Mouse (Mus musculus): ENCODE data around the gene Fxr1. TPM values are rescaled to one million over a fixed set of nuclear protein-coding genes. Genes with fewer than 3 reads are reported as not detected.
"Not testable (repeated sequence)": the region's sequence is repeated elsewhere in the genome, so short reads cannot be mapped to it uniquely, and the experiment has no call there.

Gene Fxr1
- total RNA-seq (2021) = 100 to 1,000 TPM in 1 of 2 experiments, 10 to 100 TPM in 1; 88.6 to 104 TPM

DNA sequence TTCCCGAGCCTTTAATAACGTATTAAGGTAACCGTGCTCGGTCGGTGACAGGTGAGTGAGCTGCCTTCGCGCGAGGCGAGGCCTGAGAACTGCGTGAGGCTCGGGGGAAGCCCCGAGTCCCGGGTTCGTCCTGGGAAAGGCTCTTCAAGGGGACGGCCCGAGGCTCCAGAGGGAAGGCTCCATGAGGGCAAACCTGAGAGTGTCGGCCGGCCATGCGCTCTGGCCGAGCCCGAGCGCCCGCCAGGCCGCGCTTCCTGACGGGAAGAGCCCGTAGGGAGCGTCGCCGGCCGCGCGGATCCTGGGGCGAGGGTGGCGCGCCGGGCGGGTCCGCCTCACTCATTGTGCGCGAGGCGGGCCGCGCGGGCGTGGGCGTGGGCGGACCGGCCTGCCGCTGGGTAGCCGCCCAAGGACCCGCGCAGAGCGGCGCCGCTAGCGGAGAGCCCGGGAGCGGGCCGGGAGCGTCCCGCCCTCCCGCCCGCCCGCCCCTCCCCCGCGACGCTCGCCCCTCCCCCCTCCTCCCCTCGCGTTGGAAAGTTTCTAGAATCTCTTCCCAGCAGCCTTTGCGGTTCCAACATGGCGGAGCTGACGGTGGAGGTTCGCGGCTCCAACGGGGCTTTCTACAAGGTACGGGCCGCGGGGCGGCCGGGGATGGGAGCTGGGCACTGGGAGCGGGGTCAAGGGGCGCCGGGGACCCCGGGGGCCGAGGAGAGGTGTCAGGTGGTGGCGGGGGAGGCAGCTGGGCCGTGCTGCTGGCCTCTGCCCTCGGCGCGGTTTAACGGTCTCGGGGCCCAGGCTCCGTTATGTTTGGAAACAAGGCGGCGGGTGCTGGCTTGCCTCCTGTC is at the start of gene Fxr1:
Fxr1 (plus strand) TSS at position 404 of the 842 bp plus-strand sequence.
- DNase-seq = peak; percentile 76 to 79

DNA sequence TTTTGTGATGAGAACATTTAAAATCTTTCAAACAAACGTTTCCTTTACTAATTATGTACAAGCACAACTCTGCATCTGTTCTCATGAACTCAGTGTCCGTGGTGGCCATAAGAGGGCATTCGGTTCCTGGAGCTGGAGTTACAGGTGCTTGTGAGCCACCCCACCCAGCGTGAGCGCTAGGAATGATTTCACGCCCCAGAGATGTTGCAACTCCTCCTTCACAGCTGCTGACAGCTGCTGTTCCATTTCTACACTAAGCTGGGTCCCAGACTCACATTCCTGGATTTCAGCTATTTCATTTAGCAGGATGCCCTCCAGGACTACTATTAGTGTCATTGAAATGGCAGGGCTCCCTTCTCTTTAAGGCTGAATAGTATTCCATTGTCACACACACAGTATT is 40.3 kb upstream of the Fxr1 start:
- no peak for DNase-seq

GRCm38 (mm10) chr3:33982746-33983145 is 37.0 kb upstream of the Fxr1 start:
- no peak for DNase-seq

DNA sequence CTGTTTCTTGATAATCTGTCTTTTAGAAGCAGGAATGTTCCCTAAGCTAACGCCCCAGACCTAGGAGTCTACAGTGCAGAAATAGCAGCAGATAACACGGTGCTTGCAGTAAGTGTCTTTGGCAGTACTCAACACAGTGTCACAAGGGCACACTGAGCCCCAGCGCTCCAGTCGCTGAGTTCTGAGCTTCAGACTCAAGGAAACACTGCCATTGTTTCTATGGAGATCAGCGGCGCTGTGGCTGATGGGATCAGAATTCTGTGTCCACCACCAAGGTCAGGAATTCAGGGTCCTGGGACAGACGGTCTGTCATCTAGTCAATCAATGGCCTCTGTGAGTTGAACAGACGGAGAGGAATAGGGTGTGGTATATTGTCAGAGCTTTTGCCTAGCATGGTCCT is 30.4 kb upstream of the Fxr1 start:
- DNase-seq = no peak

DNA sequence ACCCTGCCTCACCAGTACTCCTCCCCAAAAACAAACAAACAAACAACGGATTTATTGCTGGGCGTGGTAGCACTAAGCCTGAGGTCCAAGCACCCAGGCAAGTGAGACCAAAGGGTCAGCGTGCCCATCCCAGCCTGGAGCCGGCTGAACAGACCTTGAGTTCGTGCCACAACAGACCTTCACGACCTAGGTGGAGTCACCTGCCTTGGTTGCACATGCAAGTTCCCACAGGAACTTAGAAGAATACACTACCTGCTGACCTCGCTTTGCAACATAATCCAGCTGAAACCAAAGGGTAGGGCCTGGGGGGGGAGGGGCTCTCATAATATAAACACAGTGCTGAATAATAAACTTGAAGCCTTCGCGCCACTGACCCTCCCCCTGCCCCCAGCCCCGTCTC is 29.3 kb upstream of the Fxr1 start:
- no peak for DNase-seq

- no peak for DNase-seq
Measured at GRCm38 (mm10) chr3:33990921-33991320, 28.8 kb upstream of the Fxr1 start.

GRCm38 (mm10) chr3:33993421-33994126 is 26.2 kb upstream of the Fxr1 start:
- DNase-seq = no peak

DNA sequence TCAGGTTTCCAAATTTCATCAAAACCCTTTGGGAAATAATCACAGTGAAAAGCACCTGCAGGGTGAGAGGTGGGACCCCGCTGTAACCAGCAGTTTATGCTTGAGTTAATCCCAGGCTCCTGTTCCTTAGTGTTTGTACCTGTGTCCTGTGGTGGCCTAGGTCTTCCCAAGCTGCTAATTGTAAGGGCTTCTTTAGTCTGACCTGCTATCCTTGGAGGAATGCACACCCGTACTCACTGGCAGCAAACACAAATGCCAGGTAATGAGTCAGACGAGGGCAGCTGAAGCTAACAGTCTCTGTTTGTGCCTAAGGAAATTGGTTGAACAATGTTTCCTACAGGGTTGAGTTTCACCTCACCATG is 25.6 kb upstream of the Fxr1 start:
- DNase-seq = no peak

DNA sequence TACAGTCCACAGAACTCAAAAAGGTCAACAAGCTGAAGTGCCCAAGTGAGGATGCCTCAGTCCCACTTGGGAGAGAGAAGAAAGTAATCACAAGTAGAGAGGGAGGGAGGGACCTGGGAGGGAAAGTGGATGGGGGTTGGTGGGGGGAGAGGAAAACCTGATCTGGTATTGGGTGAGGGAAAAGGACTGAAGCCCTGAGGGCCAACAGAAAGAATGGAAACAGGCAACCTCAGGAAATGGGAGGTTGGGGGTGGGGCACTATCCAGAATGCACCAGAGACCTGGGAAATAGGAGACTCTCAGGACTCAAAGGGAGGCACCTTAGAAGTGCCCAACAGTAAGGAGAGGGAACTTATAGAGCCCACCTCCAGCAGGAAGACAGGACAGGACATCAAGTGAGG is 18.1 kb upstream of the Fxr1 start:
- not testable (repeated sequence) for DNase-seq

- DNase-seq = no peak
Measured at GRCm38 (mm10) chr3:34003860-34004259, 15.9 kb upstream of the Fxr1 start.

- no peak for DNase-seq
Measured at GRCm38 (mm10) chr3:34006301-34006700, 13.4 kb upstream of the Fxr1 start.

GRCm38 (mm10) chr3:34006824-34007223 is 12.9 kb upstream of the Fxr1 start:
- DNase-seq = no peak

- no peak for DNase-seq
Measured at GRCm38 (mm10) chr3:34007611-34008010, 12.1 kb upstream of the Fxr1 start.

GRCm38 (mm10) chr3:34008191-34008590 is 11.6 kb upstream of the Fxr1 start:
- no peak for DNase-seq

DNA sequence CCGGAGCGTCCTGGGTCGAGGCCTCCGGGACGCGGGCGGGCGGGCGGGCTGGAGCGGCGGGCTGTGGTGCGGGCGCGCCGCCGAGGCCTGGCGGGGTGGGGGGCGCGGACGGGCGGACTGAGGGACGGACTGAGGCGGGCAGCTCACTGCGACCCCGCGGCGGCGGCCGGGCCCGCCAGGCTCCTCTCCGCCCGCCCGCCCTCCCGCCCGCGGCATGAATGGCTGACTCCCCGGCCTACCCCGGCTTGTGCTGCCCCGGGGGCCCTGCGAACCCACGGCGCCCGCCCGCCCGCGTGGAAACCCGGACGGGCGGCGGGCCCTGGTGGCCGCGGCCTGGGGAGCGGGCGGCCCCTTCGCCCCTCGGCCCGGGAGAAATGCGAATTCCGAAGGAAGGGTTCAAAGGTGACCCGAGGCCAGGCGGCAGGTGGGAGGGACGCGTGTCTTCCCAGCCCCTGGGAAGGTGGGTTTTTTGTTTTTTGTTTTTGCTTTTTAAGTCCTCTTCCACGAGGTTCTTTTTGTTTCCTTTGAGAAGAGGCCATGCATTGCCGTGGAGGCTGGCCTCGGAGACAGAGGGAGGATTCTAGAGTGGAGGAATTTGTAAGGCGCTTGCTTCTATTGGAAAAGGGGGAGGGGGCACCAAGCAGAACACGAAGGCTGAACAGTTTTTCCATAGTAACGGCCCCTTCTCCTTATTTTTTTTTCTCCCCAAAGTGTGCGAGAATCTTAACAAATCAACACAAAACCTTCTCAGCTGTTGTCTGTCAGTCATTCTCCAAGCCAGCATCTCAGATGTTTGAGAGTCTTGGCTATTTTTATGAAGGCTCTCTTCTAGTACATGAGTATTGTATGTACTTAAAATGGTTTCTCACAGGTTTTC is 877 bp downstream of the Fxr1 start:
- peak in 1 of 2 experiments; percentile 5 for DNase-seq

GRCm38 (mm10) chr3:34021259-34021828 is 1.6 kb downstream of the Fxr1 start:
- DNase-seq = no peak

GRCm38 (mm10) chr3:34028935-34029334 is 9.2 kb downstream of the Fxr1 start:
- DNase-seq = no peak

DNA sequence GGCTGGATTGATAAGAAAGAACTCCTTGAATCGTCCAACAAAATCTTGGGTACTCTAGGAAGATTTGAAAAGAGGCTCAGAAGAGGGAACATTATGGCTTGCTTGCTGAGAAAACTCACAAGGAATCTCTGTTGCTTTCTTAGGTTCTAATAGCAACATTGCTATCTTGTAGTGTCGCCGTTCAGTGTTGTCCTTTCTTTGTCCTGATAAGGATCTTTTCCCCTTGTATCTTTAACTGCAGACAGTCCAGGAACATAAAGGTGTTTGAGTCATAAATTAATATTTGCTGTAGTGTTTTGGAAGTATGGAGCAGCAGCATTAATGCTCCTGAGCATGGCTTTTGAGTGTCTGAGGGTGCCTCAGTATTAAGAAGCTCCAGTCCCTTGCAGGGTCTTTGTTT is 10.9 kb downstream of the Fxr1 start:
- DNase-seq = no peak

DNA sequence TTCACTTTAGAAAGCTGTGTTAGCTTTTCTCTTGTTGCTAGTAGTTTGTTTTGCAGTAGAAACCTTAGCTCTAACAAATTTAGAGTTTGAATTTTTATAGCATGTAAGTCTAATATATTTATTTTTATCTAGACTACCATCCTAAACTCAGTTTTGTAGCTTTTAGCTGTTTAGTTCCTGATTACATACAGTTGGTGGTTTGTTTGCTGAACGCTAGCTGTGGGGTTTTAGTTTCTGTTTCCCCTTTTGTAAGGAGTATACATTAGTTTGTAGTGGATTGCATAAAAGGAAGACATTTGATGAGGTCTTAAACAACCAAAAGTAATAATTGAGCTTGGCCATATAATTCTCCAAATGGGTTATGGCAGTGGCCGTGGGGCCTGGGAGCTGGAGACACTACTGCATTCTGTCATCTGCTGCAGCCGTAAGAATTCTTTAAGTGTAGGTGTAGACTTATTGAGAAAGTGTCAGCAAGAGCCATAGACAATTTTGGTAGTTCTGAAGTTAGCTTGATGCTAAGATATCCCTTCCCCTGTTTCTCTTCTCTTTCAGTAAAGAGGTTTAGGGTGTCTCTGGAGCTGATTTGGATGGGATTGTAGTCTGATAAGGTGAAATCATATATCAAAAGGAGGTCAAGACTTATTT is 14.1 kb downstream of the Fxr1 start:
- no peak for DNase-seq

DNA sequence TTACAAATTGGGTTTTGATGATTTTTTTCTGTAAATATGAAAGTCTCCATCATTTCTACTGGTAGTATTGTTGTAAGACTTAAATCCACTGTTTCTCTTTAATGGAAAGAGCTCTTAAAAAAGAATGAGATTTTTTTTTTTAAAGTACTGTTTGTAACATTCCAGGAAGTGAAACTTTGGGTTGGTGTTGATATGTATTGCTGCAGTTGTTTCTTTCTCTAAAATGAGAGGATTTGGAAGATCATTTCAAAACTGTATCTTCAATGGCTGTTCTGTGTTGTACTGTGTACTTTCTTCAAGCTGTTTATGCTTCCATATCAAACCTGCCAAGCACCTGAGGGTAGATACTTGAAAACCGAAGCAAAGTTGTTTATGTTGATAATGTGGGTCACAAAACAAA is 15.1 kb downstream of the Fxr1 start:
- DNase-seq = no peak

GRCm38 (mm10) chr3:34035706-34036105 is 16.0 kb downstream of the Fxr1 start:
- no peak for DNase-seq

- no peak for DNase-seq
Measured at GRCm38 (mm10) chr3:34041990-34042389, 22.2 kb downstream of the Fxr1 start.

Data from layer of hippocampus, postnatal 36 days (tissue).